Mouse (Mus musculus) bone marrow, adult 2 months (tissue): ENCODE measurements at regions not wholly inside any gene's neighbourhood (a gene's known extent, or its start where the extent isn't known, plus 50 kb on each side); places are given as distances from the start of the nearest gene placed in this dataset.

Source experiments
- CTCF ChIP-seq: fragments of 200-500 bp; IDR thresholded peaks from 2 replicates; pipeline ENCODE4 v1.5.1; 2011; ENCODE audit warnings: low read length, control low read depth; ENCODE audit not compliant: control insufficient read depth, insufficient read depth
- POLR2A ChIP-seq: fragments of 200-500 bp; IDR thresholded peaks from 2 replicates; pipeline ENCODE4 v1.6.1; 2011; ENCODE audit warnings: low read depth, mild to moderate bottlenecking, control low read depth, low read length, borderline replicate concordance; ENCODE audit not compliant: control insufficient read depth

DNA sequence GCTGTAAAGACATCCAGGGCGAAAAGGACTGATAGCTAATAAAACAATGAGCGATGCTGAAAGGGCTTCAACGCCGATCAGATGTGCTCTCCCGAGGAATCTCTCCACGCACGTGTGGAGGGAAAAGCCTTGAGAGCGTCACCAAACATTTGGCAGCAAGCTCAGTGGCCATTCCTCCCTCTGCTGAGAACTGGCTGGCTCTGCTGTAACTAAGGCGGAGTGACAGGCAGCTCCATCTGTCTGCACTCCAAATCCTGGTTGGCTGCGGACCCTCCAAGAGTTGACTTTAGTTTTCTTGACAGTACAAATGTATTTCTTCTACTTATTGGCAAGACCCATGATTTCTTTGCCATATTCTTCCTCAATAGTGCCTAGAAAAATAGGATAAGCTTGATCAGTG, 68.5 kb upstream of the Cxcl12 start:
- no peak for TF ChIP-seq CTCF
- TF ChIP-seq POLR2A = no peak
